ENCODE assay signal across 21 mouse cellular contexts in genomic region chr8:122992296-122992695, GRCm38 (mm10).
"Had no signal": no experiment of that assay in that cellular context is flagged by ENCODE, and none has a peak within 500 bp of the region (broad histone marks: within the 10 kb centered on the region; RNA-seq: fewer than 3 reads in every experiment).

No protein-coding gene starts in this region.

- H3K9ac ChIP-seq: liver, postnatal 0 days; lung, embryonic 15.5 days; midbrain, embryonic 12.5 days; neural tube, embryonic 13.5 days; neural tube, embryonic 15.5 days had no signal

- H3K9me3 ChIP-seq: lung, embryonic 15.5 days; megakaryocyte, embryonic 14.5 days; midbrain, embryonic 10.5 days; midbrain, embryonic 12.5 days; neural tube, embryonic 13.5 days; neural tube, embryonic 15.5 days had no signal

- H3K27me3 ChIP-seq: lung, embryonic 15.5 days; megakaryocyte, embryonic 14.5 days; midbrain, embryonic 12.5 days; neural tube, embryonic 13.5 days; neural tube, embryonic 15.5 days had no signal

- ATAC-seq: liver, postnatal 0 days; lung, postnatal 0 days; midbrain, embryonic 16.5 days had no signal

- H3K4me2 ChIP-seq: lung, embryonic 15.5 days; midbrain, embryonic 12.5 days; neural tube, embryonic 13.5 days; neural tube, embryonic 15.5 days had no signal

- DNase-seq: liver, postnatal 0 days; lung, adult 2 months; lung, postnatal 14 days; lung, postnatal 36 days; midbrain, embryonic 14.5 days; retina, postnatal 1 day; right cerebral cortex, adult 18-20 months; right cerebral cortex, postnatal 25 days; right cerebral cortex, postnatal 4 days; spleen, adult 18-20 months; thymus, adult 18-20 months had no signal

- H3K36me3 ChIP-seq: lung, embryonic 15.5 days; midbrain, embryonic 12.5 days; neural tube, embryonic 13.5 days; neural tube, embryonic 15.5 days had no signal

- H3K4me3 ChIP-seq: lung, embryonic 15.5 days; megakaryocyte, embryonic 14.5 days; midbrain, embryonic 10.5 days; midbrain, embryonic 12.5 days; myocyte; neural tube, embryonic 13.5 days; neural tube, embryonic 15.5 days had no signal

- H3K27ac ChIP-seq: lung, embryonic 15.5 days; macrophage; midbrain, embryonic 10.5 days; midbrain, embryonic 12.5 days; neural tube, embryonic 13.5 days; neural tube, embryonic 15.5 days had no signal
